Mouse (Mus musculus): ENCODE measurements around the gene Ccdc7a.

Gene Ccdc7a

DNA sequence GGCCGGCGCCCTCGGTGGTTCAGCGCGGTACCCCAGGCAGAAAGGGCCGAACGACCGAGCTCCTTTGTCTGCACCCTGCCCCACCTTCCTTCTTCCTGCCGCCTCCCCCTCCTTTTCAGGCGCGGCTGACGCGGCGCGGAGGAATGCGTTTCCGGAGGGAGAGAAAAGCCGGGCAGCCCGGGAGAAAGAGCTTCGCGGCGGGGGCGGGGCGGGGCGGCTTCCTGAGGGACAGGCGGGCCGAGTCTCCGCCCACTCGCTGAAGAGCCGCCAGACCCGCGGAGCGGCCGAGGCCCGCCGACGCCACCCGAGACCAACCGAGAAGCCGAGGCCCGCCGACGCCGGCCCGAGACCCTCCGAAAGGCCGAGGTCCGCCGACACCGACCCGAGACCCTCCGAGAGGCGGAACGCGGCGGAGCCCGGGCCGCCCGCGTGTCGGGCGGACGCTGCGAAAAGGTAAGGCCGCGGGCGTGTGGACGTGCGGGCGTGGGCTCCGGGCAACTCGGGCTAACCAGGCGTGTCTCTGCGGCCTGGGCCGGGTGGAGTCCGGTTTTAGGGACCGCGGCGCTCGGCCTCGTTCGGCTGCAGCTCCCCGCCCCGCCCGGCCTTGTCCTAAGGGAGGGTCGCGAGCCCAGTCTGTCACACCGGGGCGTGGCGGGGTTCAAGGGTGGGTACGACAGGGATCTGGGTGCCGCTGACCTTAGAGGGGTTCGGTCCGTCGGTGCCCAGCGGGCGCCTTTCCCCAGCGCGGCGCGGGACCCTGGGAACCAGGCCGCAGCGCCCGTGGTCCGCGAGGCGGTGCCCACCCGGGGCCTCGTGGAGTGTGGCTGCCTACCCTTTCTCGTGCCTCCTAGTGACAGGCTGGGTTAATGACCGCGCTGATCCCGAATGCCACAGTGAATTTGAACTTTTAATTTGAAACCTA, 379.5 kb downstream of the Ccdc7a start, which contains the start of gene Itgb1:
Gene Itgb1, plus strand, starts transcription at position 148 of the 922 bp plus-strand sequence.
- DNase-seq (ENCODE audit: low spot score) = peak; percentile 59

DNA sequence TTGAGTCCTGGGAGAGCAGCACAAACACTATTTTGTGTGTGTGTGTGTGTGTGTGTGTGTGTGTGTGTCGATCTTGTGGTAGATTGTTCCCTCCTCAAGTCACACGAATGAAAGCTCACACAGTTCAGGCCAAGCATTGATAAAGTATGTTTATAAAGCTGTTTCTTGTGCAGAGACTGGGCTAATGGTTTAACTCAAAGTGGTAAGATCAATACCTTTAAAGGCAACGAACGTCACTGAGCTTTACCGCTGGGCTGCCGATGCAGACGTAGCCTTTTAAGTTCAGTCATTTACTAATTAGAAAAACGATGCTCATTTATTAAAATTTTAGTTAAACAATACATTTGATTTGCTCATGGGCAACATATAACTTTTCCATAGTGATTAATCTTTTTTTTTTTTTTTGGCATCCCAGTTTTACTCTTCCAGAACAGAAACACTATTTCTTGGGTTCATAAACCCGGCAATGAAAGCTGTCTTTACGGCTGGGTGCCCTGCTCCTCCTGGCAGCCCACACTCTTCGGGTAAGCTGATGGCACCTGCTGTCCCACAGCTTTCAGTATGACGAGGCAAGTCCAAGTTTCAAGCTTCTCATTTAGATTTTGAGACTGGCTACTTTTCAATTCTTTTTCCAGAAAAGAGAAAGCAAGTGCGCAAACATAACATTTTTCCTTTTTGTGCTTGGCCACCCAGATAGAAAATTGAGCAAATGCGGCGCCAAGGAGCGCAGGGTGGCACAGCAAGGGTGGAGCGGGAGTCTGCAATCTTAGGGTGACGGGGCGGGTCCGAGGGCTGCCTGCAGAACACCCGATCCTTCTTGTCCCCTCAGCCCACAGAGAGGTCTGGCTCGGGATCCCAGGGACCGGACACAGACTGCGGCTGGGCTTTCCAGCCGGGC, 380.5 kb downstream of the Ccdc7a start:
- DNase-seq (ENCODE audit: low spot score) = no peak

Measured in T-cell, adult 2 months (primary cell).